Mouse (Mus musculus) forebrain, postnatal 0 days (tissue): Measurements from ENCODE around the gene Gm973. TPM values are rescaled to one million over a fixed set of nuclear protein-coding genes. Genes with fewer than 3 reads are reported as not detected.
A peak's percentile ranks its signal among the peaks of the same experiment; 100 is the strongest.

Experiments
- ATAC-seq: fragments of 200-750 bp; cut with Nextera tagmentation; 2 replicates; pipeline ENCODE4 v1.8.0; 2017; ENCODE audit warnings: mild to moderate bottlenecking, moderate library complexity
- DNase-seq: peaks from one replicate; pipeline ENCODE4 v3.0.0-alpha.2; 2015
- H3K27ac ChIP-seq: fragments of 300-500 bp; sonication (generic); 2 replicates; pipeline ENCODE4 v1.5.1; 2014; ENCODE audit warnings: low read depth, mild to moderate bottlenecking, antibody characterized with exemption, low read length, moderate library complexity, mixed read lengths
- H3K27me3 ChIP-seq: fragments of 300-500 bp; sonication (generic); 2 replicates; pipeline ENCODE4 v1.6.1; 2014; ENCODE audit warnings: mild to moderate bottlenecking, low read length, mixed read lengths; ENCODE audit not compliant: insufficient read depth
- H3K36me3 ChIP-seq: fragments of 300-500 bp; sonication (generic); 2 replicates; pipeline ENCODE4 v1.6.1; 2014; ENCODE audit warnings: mild to moderate bottlenecking, moderate library complexity; ENCODE audit not compliant: insufficient read depth
- H3K4me1 ChIP-seq: fragments of 300-500 bp; sonication (generic); 2 replicates; pipeline ENCODE4 v1.6.1; 2014; ENCODE audit warnings: antibody characterized with exemption; ENCODE audit not compliant: insufficient read depth
- H3K4me2 ChIP-seq: fragments of 300-500 bp; sonication (generic); 2 replicates; pipeline ENCODE4 v1.6.1; 2014; ENCODE audit warnings: low read depth, mild to moderate bottlenecking, moderate library complexity
- H3K4me3 ChIP-seq: fragments of 300-500 bp; sonication (generic); 2 replicates; pipeline ENCODE4 v1.5.1; 2014; ENCODE audit warnings: low read depth, low read length, mixed read lengths
- H3K9ac ChIP-seq: fragments of 300-500 bp; sonication (generic); 2 replicates; pipeline ENCODE4 v1.6.1; 2014; ENCODE audit warnings: mild to moderate bottlenecking
- H3K9me3 ChIP-seq: fragments of 300-500 bp; sonication (generic); 2 replicates; pipeline ENCODE4 v1.6.1; 2016; ENCODE audit warnings: low read length
- CTCF ChIP-seq: sonication (generic); IDR thresholded peaks from 2 replicates; pipeline ENCODE4 v1.5.1; 2016; ENCODE audit warnings: antibody characterized with exemption, control low read depth, low read depth
- WGBS: fragments of 180-500 bp; shearing (Covaris S2); extraction: QIAGEN DNeasy Blood & Tissue Kit; methylation state at CpG from one replicate; pipeline ENCODE4 v1.1.7; 2014; 5-methylcytosine and 5-hydroxymethylcytosine counted together
- polyA plus RNA-seq: library from polyadenylated mRNA; unstranded; fragments of >200 nt; fragmentation: Nextera tagmentation; extraction: Ambion mirVana; gene quantifications from 2 replicates; pipeline ENCODE4 v1.2.1, GENCODE M21; 2015
- total RNA-seq: library from RNA; depleted of rRNA; stranded (reverse); fragments of >200 nt; gene quantifications from 2 replicates; pipeline ENCODE4 v1.2.3, GENCODE M21; 2014

Gene Gm973
- total and polyA plus RNA-seq, 2 experiments from 2014 or later = 5.4 to 13.8 TPM

DNA sequence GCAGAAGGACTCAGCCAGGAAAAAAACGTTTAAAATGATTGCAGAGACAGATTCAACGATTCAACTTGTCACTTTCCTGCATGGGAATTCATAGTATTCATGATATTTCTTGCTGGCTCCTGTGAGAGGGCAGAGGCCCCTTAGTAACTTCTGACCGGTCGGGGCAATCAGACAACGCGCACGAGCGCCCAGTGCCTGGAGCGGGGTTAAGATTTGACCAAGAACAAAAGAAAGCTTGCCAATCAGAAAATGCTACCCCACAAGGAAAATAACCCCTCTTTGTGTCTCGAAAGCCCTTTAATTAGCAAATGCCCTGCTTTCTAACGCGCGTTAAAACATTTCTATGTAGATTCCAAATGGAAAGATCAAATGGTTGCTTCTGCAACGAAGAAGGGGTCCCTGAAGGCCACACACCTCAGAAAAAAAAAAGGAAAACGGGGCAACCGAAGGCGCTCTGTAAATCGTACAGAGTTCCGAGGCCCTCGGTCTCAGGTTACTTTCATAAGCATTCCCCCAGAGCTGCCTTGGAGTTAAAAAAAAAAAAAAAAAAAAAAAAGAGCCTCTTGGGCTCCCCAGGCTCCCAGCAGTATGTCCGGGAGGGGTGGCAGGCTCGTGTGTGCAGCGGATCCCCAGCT, 35.1 kb upstream of the Gm973 start:
- Histone ChIP-seq H3K9me3 (no peaks in the 10 kb centered on the region), H3K4me1 (peaks cover 14% of the 10 kb centered on the region), H3K27me3 (0 out of 2 replicates have a peak, but pooled peaks cover 5% of the 10 kb centered on the region), H3K4me3 (peak overlapping the region; percentile 49), H3K36me3 (no peaks in the 10 kb centered on the region), H3K27ac (peak overlapping the region; percentile 21; the same call in 1 of the 2 replicates), H3K9ac (0 out of 2 replicates have a peak overlapping the region, but pooled peaks have one; percentile 6), H3K4me2 (peak overlapping the region; percentile 95)
- DNase-seq (no peak), ATAC-seq (no peak)
- TF ChIP-seq CTCF = no peak
- 4% methylated on average over 23 of the region's 23 CpGs for WGBS

- ATAC-seq = peak; percentile 93
- peaks cover 14% of the 10 kb centered on the region for H3K4me1 ChIP-seq
Observed at GRCm38 (mm10) chr1:59481456-59482291, 34.4 kb upstream of the Gm973 start.

GRCm38 (mm10) chr1:59482331-59482695, 33.8 kb upstream of the Gm973 start, which contains the start of gene Fzd7:
Gene Fzd7 (plus strand): TSS chr1:59482424.
- H3K4me1 ChIP-seq = peaks cover 14% of the 10 kb centered on the region

More at GRCm38 (mm10) chr1:59481456-59482291, 34.4 kb upstream of the Gm973 start:
- WGBS = under 1% methylated on average over 57 of the region's 57 CpGs
- TF ChIP-seq CTCF = no peak
- peak overlapping the region; percentile 95 for H3K4me2 ChIP-seq
- DNase-seq = peak; percentile 94
- peak overlapping the region; percentile 53 for H3K9ac ChIP-seq
- no peaks in the 10 kb centered on the region for H3K36me3 ChIP-seq
- H3K4me3 ChIP-seq = peak overlapping the region; percentile 49
- H3K27me3 ChIP-seq = peaks cover 5% of the 10 kb centered on the region; the same call in 1 of the 2 replicates
- peak overlapping the region; percentile 54; the same call in 1 of the 2 replicates for H3K27ac ChIP-seq
- H3K9me3 ChIP-seq = no peaks in the 10 kb centered on the region

DNA sequence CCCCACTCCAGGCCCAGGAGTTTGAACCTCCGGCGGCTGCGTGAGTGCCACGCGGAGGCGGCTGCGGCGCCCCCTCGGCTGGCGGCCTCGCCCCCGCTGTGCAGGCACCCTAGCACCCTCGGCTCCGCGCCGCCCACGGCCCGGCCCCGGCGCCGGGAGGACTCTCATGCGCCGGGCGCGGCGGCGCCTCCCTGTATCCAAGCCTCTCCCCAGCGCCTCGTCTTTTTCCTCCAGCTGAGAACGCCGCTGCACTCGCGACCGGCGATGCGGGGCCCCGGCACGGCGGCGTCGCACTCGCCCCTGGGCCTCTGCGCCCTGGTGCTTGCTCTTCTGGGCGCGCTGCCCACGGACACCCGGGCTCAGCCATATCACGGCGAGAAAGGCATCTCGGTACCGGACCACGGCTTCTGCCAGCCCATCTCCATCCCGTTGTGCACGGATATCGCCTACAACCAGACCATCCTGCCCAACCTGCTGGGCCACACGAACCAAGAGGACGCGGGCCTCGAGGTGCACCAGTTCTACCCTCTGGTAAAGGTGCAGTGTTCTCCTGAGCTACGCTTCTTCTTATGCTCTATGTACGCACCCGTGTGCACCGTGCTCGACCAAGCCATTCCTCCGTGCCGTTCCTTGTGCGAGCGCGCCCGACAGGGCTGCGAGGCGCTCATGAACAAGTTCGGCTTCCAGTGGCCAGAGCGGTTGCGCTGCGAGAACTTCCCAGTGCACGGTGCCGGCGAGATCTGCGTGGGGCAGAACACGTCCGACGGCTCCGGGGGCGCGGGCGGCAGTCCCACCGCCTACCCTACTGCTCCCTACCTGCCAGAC, 33.2 kb upstream of the Gm973 start:
- under 1% methylated on average over 88 of the region's 88 CpGs for WGBS
- DNase-seq (peak; percentile 52), ATAC-seq (peak; percentile 4; the same call in 1 of the 2 replicates)
- Histone ChIP-seq H3K4me3 (peak overlapping the region; percentile 49), H3K4me2 (peak overlapping the region; percentile 95), H3K27me3 (peaks cover 5% of the 10 kb centered on the region; the same call in 1 of the 2 replicates), H3K36me3 (no peaks in the 10 kb centered on the region), H3K9ac (peak overlapping the region; percentile 53), H3K4me1 (peaks cover 14% of the 10 kb centered on the region), H3K27ac (peak overlapping the region; percentile 54; the same call in 1 of the 2 replicates), H3K9me3 (no peaks in the 10 kb centered on the region)
- no peak for TF ChIP-seq CTCF

More at GRCm38 (mm10) chr1:59482331-59482695, 33.8 kb upstream of the Gm973 start, which contains the start of gene Fzd7:
- Histone ChIP-seq H3K27ac (peak within 1 kb of the TSS; percentile 54; the same call in 1 of the 2 replicates), H3K27me3 (peaks cover 5% of the 10 kb centered on the region; the same call in 1 of the 2 replicates), H3K4me3 (peak within 1 kb of the TSS; percentile 49), H3K9ac (peak within 1 kb of the TSS; percentile 53), H3K9me3 (no peaks in the 10 kb centered on the region), H3K4me2 (peak within 1 kb of the TSS; percentile 95), H3K36me3 (no peaks in the 10 kb centered on the region)
- DNase-seq = no peak
- peak; percentile 10 for ATAC-seq
- under 1% methylated on average over 35 of the region's 35 CpGs for WGBS
- TF ChIP-seq CTCF = no peak

DNA sequence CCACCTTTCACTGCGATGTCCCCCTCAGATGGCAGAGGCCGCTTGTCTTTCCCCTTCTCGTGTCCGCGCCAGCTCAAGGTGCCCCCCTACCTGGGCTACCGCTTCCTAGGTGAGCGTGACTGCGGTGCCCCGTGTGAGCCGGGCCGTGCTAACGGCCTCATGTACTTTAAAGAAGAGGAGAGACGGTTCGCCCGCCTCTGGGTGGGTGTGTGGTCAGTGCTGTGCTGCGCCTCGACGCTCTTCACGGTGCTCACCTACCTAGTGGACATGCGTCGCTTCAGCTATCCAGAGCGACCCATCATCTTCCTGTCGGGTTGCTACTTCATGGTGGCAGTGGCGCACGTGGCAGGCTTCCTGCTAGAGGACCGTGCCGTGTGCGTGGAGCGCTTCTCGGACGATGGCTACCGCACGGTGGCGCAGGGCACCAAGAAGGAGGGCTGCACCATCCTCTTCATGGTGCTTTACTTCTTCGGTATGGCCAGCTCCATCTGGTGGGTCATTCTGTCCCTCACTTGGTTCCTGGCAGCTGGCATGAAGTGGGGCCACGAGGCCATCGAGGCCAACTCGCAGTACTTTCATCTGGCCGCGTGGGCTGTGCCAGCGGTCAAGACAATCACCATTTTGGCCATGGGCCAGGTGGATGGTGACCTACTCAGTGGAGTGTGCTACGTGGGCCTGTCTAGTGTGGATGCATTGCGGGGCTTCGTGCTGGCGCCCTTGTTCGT, 32.4 kb upstream of the Gm973 start:
- Histone ChIP-seq H3K27ac (0 out of 2 replicates have a peak overlapping the region, but pooled peaks have one; percentile 29), H3K4me2 (peak overlapping the region; percentile 95), H3K4me1 (peaks cover 14% of the 10 kb centered on the region), H3K27me3 (peaks cover 5% of the 10 kb centered on the region; the same call in 1 of the 2 replicates), H3K36me3 (no peaks in the 10 kb centered on the region), H3K9me3 (no peaks in the 10 kb centered on the region), H3K9ac (peak overlapping the region; percentile 53), H3K4me3 (peak overlapping the region; percentile 49)
- ATAC-seq = peak; percentile 64
- 2% methylated on average over 46 of the region's 46 CpGs for WGBS
- TF ChIP-seq CTCF = peak; percentile 93
- peak; percentile 87 for DNase-seq
